Mouse (Mus musculus) kidney, adult 2 months (tissue): ENCODE data around the gene Vsir. TPM values are rescaled to one million over a fixed set of nuclear protein-coding genes. Genes with fewer than 3 reads are reported as not detected.

Source experiments
- DNase-seq: peaks from one replicate; pipeline ENCODE4 v3.0.0; 2021
- H3K27ac ChIP-seq: fragments of 200-500 bp; 2 replicates; pipeline ENCODE4 v1.5.1; 2012; ENCODE audit warnings: low read depth, low read length, control low read depth, inconsistent platforms; ENCODE audit not compliant: insufficient read depth
- H3K27me3 ChIP-seq: fragments of 200-500 bp; replicated peaks from 2 replicates; pipeline ENCODE4 v1.6.1; 2012; ENCODE audit warnings: mild to moderate bottlenecking, moderate library complexity, low read length, inconsistent platforms; ENCODE audit not compliant: control insufficient read depth, insufficient read depth
- H3K36me3 ChIP-seq: fragments of 200-500 bp; 2 replicates; pipeline ENCODE4 v1.6.1; 2012; ENCODE audit warnings: mild to moderate bottlenecking, moderate library complexity, low read length, inconsistent platforms; ENCODE audit not compliant: control insufficient read depth, insufficient read depth
- H3K4me1 ChIP-seq: fragments of 200-500 bp; 2 replicates; pipeline ENCODE4 v1.6.1; 2011; ENCODE audit warnings: low read length; ENCODE audit not compliant: control insufficient read depth, insufficient read depth
- H3K4me3 ChIP-seq: fragments of 200-500 bp; 2 replicates; pipeline ENCODE4 v1.5.1; 2011; ENCODE audit warnings: mild to moderate bottlenecking, low read depth, low read length, control low read depth; ENCODE audit not compliant: insufficient read depth
- CTCF ChIP-seq: fragments of 200-500 bp; conservative IDR thresholded peaks from 2 replicates; pipeline ENCODE4 v1.5.1; 2011; ENCODE audit warnings: low read depth, mild to moderate bottlenecking, control low read depth, low read length, moderate library complexity, mixed read lengths; ENCODE audit not compliant: insufficient read depth, insufficient read length
- POLR2A ChIP-seq: fragments of 200-500 bp; IDR thresholded peaks from one replicate; pipeline ENCODE4 v1.6.1; 2011; ENCODE audit warnings: low read depth, low read length, control low read depth
- WGBS: fragments of 180-500 bp; shearing (Covaris S2); methylation state at CpG from one replicate; pipeline ENCODE4 v1.1.7; 2018; 5-methylcytosine and 5-hydroxymethylcytosine counted together
- polyA plus RNA-seq: library from polyadenylated mRNA; depleted of rRNA; stranded (reverse); fragments of >200 nt; gene quantifications from 2 replicates; pipeline ENCODE4 v1.2.3, GENCODE M21; 2012; rRNA removed

Gene Vsir
- polyA plus RNA-seq, 1 experiment = 20.8 TPM

DNA sequence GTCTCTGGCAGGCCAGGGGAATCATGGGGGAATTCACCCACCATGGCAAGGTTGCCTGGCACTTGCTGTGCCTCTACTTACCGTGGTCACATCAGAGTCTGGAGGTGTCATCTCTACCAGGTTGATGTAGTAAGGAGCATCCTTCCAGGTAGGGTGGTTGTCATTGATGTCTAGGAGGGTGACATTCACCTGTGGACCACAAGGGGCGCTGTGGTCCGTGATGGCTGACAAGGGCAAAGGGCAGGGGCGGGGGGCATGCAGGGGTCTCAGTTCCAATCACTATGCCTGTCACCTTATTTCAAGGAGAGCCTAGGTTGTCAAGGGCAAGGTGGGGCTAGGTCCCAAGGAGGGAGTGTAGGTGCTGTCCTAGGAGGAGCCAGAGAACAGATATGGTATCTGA lies 73.0 kb downstream of the Vsir start:
- TF ChIP-seq CTCF = peak; percentile 53
- no peak for TF ChIP-seq POLR2A
- peaks cover 7% of the 10 kb centered on the region; the same call in 1 of the 2 replicates for H3K4me1 ChIP-seq
- H3K36me3 ChIP-seq = no peaks in the 10 kb centered on the region
- no peaks in the 10 kb centered on the region for H3K27me3 ChIP-seq
- no peak for DNase-seq
- WGBS = 28% methylated on average over 4 of the region's 4 CpGs
- H3K4me3 ChIP-seq = no peak overlapping the region
- H3K27ac ChIP-seq = no peak overlapping the region

Other genes with a start within 250 kb of the Vsir start
- 1.7 and 2.3 TPM in 2 replicates for gene Spock2, start 240.6 kb upstream of the Vsir start, polyA plus RNA-seq
- 3.6 and 4.3 TPM in 2 replicates for gene Chst3, start 127.6 kb upstream of the Vsir start, polyA plus RNA-seq
- 1,603 and 1,750 TPM in 2 replicates for gene Psap, start 69.2 kb upstream of the Vsir start, polyA plus RNA-seq
- not detected in 2 replicates for gene Gm17455, start 52.9 kb downstream of the Vsir start, polyA plus RNA-seq